Mouse (Mus musculus) cerebellum, adult 8-10 months (tissue): ENCODE data around the gene Carm1.
"Not testable (repeated sequence)": the region's sequence is repeated elsewhere in the genome, so short reads cannot be mapped to it uniquely, and the experiment has no call there.

Experiments
- DNase-seq: peaks from one replicate; pipeline ENCODE4 v3.0.0; 2022

The Carm1 gene

DNA sequence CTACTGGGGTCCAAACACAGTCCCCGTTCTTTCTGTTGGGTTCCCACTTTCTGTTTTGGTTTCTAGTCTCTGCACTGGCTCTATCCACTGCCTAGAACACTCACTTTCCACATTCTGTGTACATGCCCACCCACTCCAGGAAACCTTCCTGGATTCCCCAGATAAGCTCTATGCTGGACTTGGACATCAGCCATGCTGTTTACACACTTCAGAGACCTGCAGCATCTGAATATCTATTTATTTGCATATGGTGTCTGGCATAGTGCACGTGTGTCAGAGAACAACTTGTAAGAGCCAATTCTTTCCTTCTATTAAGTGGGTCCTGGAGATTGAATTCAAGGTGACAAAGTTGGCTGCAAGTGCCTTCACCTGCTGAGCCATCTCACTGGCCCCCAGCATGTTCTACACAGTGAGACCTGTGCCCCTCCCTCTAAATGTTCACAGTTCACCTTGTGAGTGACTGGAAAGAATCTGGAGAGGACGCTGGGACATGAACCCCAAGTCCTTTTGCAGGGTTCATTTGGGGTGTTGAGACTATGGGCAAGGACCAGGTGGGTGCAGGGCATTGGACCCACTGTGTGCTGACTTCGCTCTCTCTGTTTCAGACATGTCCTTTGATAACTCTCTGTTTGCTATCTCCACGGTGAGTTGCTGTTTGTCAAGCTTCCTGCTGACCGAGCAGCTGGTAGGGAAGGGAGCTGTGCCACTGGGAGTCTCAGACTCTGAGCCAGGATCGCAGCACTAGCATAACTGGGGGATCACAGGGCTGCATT lies 6.5 kb upstream of the Carm1 start:
- no peak for DNase-seq

GRCm38 (mm10) chr9:21542001-21542400 lies 4.7 kb upstream of the Carm1 start:
- DNase-seq, result not testable (repeated sequence)

DNA sequence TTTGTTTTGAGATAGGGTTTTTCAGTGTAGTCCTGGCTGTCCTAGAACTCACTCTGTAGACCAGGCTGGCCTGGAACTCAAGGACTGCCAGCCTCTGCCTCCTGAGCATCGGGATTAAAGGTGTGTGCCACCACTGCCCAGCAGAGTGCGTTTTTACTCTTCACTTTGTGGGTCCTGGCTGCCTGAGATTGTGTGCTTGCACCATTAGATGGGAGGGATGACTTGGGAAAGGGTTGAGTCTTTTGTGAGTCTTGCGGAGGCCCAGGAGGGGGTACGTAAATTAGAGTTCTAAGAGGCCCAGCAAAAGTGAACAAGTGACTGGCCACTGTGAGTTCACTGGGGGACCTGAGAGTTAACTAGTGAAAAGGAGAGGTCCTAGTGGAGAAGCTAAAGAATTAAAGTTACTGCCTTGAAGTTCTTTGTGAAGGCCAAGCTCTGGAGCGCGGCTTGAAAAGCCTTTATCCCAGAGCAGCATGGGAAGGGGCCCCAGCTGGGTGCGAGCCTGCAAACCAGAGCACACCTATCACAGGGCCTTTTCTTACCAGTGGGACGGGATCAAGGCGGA lies 1.3 kb upstream of the Carm1 start:
- peak; percentile 30 for DNase-seq

GRCm38 (mm10) chr9:21545916-21546788 lies 542 bp upstream of the Carm1 start:
- DNase-seq, result peak; percentile 100

GRCm38 (mm10) chr9:21547075-21547941 lies 614 bp downstream of the Carm1 start:
- peak; percentile 51 for DNase-seq

GRCm38 (mm10) chr9:21551049-21551448 lies 4.4 kb downstream of the Carm1 start:
- DNase-seq, result no peak

DNA sequence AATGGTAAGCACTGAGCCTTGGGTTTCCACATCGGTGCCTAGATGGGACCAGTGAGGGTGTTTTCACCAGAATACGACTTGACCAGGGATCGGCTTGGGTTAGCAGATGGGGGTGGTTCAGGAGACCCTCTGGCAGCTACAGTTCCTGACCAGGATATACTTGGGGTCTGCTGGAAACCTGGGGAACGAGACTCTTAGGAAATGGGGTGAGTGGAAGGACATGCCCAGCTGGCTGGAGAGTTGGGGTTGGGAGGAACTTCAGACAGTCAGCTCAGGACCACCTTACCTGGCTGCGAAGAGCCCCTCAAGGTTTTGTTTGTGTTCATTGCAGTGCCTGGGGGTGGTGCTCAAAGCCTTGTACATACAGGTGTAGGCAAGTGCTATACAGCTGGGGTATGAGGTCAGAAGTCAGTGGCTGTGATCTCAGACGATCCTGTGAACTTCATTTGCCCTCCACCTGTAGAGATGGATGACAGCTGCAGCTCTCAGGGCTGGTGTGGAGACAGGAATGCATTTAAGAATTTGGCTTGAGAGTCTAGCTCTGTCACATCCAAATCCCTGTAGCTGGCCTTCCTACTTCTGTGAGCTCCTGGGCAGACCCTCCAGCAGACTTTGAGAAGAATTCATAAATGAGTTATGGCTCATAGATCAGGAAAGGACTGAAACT lies 7.0 kb downstream of the Carm1 start:
- DNase-seq, result no peak

GRCm38 (mm10) chr9:21555198-21555742 lies 8.6 kb downstream of the Carm1 start:
- DNase-seq, result no peak

DNA sequence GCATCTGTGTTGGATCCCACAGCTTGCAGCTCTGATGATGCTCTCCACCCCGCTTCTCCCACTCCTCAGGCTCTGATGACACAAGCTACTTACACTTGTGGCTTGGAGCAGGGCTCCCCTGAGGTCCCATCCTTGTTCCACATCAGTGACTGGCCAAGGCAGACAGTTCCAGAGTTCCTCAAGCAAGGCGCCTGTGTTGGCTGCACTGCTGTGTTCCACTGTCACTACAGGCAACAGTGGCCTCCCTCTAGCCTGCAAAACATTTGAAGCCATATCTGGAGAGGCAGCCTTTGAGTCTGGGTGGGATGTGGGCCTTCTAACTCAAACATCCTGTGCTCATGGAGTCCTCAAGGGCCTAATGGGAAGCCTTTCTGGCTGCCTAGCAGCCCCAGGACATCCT lies 10.3 kb downstream of the Carm1 start:
- DNase-seq, result no peak

GRCm38 (mm10) chr9:21557556-21557955 lies 10.9 kb downstream of the Carm1 start:
- DNase-seq, result no peak

DNA sequence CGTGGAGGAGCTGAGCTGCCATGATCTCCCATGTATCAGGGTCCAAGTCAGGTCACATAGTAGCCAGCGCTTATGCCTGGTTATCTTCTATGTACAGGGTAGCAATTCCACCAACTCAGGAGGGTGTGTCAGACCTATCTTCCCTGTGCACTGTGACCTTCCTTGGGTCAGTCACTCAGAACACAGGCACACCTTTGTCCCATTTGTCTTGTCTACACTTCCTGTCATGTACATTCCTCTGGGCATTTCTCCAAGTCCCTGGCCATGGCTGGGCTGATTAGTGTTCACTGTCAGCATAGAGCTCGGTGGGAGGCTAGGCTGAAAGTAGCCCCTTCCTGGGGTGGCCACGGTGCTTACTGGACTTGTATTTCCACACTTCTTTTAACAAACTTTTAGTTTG lies 11.7 kb downstream of the Carm1 start:
- DNase-seq, result no peak

- no peak for DNase-seq
These were observed 12.5 kb downstream of the Carm1 start for GRCm38 (mm10) chr9:21559151-21559550.

DNA sequence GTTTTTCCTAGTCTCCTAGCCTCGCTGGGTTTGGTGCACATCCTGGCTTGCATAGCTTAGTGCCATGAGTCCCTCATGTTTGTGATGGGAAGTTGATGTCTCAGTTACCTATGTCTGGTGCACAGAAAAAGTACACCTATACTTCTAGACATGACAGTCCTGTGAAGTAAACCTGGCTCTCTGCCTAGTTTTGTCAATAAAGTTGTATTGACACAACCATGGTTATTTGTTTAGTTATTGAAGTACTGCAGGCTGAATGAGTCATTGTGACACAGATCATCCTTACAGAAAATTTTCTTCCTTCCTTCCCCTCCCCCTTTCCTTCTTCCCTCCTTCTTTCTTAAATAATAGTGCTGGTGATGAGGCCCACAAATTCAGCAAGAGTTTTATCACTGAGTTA lies 17.7 kb downstream of the Carm1 start:
- DNase-seq, result no peak

DNA sequence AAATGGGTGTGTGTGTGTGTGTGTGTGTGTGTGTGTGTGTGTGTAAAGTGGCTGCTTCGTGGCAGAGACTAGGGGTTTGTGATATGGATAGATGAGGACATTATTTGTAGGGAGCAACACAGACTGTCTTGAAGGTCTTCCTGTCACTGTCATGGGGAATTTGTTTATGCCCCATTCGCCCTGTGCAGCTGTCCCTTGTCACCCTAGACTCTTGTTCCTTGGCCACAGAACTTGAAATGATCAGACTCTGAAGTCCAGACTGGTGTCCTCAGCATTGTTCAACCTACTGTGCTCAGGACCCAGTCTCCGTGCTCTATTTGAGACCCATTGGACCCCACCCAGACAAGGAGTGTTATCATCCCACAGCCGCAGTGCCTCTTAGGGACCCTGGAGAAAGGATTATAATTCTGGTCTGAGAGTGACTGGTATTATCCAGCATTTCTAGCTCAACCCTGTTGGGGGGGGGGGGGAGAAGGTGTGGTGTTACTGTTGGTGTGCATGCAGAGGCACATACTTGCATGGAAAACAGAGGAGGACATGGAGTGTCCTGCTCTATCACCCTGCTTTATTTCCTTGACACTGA lies 18.4 kb downstream of the Carm1 start:
- DNase-seq, result no peak

GRCm38 (mm10) chr9:21566538-21566937 lies 19.8 kb downstream of the Carm1 start:
- DNase-seq, result no peak

DNA sequence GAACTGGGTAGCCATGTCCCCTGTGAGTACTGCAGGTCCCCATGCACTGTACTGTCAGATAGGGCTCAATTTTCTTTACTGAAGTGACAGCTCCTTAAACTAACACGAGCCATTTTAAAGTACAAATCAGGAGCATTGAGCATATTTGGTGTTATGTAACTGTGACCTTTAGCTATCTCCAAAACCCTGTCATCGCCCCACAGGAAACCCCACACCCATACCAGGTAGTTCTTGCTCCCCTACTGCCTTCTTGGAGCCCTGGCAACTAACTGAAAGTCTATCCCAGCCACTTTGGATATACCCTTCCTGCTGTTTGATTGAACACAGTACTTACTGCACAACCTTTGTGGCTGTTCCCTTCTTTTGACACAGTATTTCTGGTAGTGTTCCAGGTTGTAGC lies 20.4 kb downstream of the Carm1 start:
- no peak for DNase-seq

DNA sequence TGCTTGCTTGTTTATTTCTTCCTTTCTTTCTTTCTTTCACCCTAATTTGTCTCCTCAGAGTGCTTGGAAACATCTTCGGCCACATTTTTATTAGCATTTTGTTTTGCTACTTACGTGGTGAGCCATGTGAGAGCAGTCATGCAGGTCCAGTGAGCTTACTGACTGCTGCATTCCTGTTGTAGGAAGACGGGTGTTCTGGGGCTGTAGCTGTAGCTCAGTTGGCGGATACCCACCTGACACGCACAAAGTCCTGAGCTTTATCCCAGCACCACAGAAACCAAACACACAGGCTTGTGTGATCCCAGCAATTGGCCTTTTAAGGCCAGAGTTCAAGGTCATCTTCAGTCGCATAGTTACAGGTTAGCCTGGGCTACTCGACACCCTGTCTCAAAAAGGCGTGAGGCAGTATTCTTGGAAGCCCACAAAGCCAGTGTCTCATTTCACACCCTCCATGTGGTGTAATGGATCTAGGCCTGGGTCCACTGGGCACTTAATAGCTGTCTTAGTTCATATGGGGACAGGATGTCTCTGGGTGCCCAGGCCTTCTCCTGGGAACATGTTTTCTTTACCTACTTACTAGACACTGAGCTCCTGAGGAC lies 22.1 kb downstream of the Carm1 start:
- no peak for DNase-seq

- DNase-seq, result no peak
These were observed 27.5 kb downstream of the Carm1 start for GRCm38 (mm10) chr9:21574012-21574801.

GRCm38 (mm10) chr9:21575253-21575652 lies 28.6 kb downstream of the Carm1 start:
- DNase-seq, result no peak

DNA sequence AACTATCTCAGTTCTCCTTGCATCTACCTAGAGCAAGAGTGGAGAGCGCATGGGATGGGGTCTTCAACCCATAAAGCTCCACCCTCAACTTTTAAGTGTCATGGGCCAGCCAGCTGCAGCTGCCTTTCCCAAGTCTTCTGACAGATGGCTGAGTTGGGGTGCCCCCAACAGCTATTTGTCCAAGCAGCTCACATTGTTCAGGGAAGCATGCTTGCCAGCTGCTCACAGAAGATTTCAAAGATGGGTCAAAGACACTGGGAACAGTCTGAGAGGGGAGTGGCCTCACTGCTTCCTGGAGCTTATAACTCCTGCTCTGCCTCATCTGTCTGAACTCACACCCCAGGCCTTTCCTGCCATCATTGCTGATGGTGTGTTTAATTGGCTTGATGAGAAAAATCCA lies 29.6 kb downstream of the Carm1 start:
- DNase-seq, result no peak
